Mouse (Mus musculus): ENCODE data around the gene Cdc42ep1. TPM values are rescaled to one million over a fixed set of nuclear protein-coding genes. Genes with fewer than 3 reads are reported as not detected.

Cdc42ep1 gene
- total and polyA plus RNA-seq, 3 experiments: 0.04 to 1.7 TPM; not detected in 1

DNA sequence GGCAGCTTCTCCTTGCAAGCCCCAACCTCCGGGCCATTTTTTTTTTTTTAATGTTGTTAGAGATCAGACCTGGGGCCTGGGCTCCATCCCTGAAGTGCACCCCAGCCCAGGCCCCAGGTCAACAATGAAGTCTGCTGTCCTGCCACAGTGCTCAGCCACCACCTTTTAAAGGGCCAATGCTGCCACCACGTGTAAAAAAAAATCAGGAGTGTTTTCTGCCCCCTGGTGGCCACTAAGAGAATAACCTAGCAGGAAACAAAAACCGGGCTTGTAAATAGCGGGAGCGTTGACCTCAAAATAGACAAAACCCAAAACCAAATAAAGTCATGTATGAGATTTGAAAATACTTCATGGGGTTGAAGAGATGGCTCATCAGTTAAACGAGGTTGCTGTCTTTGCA is 27.4 kb downstream of the Cdc42ep1 start (continued):
- TF ChIP-seq ZC3H11A (IDR thresholded peaks at IDR 0.05; ENCODE audit: low read depth, low read length): peak; percentile 32; the same call in 1 of the 2 replicates
- TF ChIP-seq UBTF (IDR thresholded peaks at IDR 0.05; ENCODE audit: borderline replicate concordance, insufficient read depth, low read depth, low read length): no peak
- TF ChIP-seq NRF1 (IDR thresholded peaks at IDR 0.05; ENCODE audit: insufficient read depth, low read depth, low read length, poor library complexity, severe bottlenecking): no peak
- peak; percentile 92 for TF ChIP-seq SIN3A (IDR thresholded peaks at IDR 0.05; ENCODE audit: low read length)
- TF ChIP-seq SMC3 (IDR thresholded peaks at IDR 0.05; ENCODE audit: low read depth, low read length): peak; percentile 80
- peak; percentile 99 for TF ChIP-seq MYC (IDR thresholded peaks at IDR 0.05; ENCODE audit: low read depth, low read length)
- TF ChIP-seq ZNF384 (IDR thresholded peaks at IDR 0.05; ENCODE audit: low read depth, low read length): peak; percentile 92
- TF ChIP-seq BHLHE40 (IDR thresholded peaks at IDR 0.05; ENCODE audit: borderline replicate concordance, low read depth, low read length): no peak
- 0 out of 2 replicates have a peak, but pooled peaks have one; percentile 33 for TF ChIP-seq ELF1 (IDR thresholded peaks at IDR 0.05; ENCODE audit: low read depth, low read length)
- TF ChIP-seq CHD1 (IDR thresholded peaks at IDR 0.05; ENCODE audit: low read depth, low read length): no peak
- no peak for TF ChIP-seq POLR2AphosphoS5 (IDR thresholded peaks at IDR 0.05; ENCODE audit: borderline replicate concordance, low read depth, low read length)
- no peak for TF ChIP-seq POLR2A (IDR thresholded peaks at IDR 0.05; ENCODE audit: control insufficient read depth in 1 of 2, insufficient read depth in 1 of 2, low read depth in 1 of 2, low read length in 2 of 2, poor library complexity in 1 of 2)
- TF ChIP-seq MAX (IDR thresholded peaks at IDR 0.05; ENCODE audit: low read length): peak; percentile 94
- TF ChIP-seq POLR2AphosphoS2 (IDR thresholded peaks at IDR 0.05; ENCODE audit: low read length): no peak

DNA sequence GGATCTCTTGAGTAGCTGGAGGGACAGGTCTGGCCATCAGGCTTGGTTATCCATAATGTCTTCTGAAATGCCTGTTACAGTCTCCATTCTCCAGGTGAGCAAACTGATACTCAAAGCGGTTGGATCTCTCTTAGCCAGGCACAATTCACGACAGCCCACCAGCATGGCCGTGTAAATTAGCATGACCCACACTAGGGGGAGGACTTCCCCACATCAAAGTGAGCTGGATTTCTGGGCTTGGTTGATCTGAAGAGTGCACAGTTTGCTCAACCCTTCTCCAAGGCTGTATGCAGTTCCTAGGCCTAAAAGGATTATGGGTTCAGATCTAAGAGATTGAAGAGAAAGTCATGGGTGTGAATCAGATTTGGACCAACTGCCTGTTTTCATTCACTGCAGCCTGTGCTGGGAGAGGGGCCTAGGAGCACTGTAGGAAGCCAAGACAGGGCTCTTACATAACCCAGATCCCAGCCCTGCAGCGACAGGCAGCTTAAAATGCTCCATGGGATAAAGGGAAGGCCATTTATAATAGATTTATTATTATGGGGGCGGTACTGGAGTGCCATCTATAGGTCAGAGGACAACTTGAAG is 29.7 kb downstream of the Cdc42ep1 start:
- Histone ChIP-seq H3K36me3 (ENCODE audit: control insufficient read depth in 1 of 2, insufficient read depth in 2 of 2, low read length in 2 of 2) (peaks cover 0 to 5% of the 10 kb centered on the region in 2 experiments; a peak in 1 of 4 replicates), H3K4me3 (ENCODE audit: control insufficient read depth in 1 of 2, insufficient read depth in 1 of 2, low read depth in 2 of 2, low read length in 2 of 2) (no peak overlapping the region), H3K4me1 (ENCODE audit: control insufficient read depth in 1 of 2, insufficient read depth in 2 of 2, low read length in 2 of 2) (peaks cover 0 to 2% of the 10 kb centered on the region in 2 experiments; a peak in 2 of 4 replicates), H3K9me3 (replicated peaks; ENCODE audit: insufficient read depth, low read length) (no peaks in the 10 kb centered on the region), H3K9ac (ENCODE audit: control insufficient read depth, low read depth, low read length, poor library complexity, severe bottlenecking) (no peak overlapping the region), H3K27me3 (ENCODE audit: control insufficient read depth in 1 of 2, insufficient read depth in 2 of 2, low read length in 2 of 2) (no peaks in the 10 kb centered on the region), H3K79me2 (ENCODE audit: control insufficient read depth, insufficient read depth, low read length, poor library complexity) (no peaks in the 10 kb centered on the region; the same call in 1 of the 2 replicates), H3K27ac (ENCODE audit: control insufficient read depth, low read depth, low read length) (no peak overlapping the region)
- DNase-seq (ENCODE audit: low read depth, low spot score): peak; percentile 43
- TF ChIP-seq RCOR1 (IDR thresholded peaks at IDR 0.05; ENCODE audit: low read depth, low read length) (no peak), SMC3 (IDR thresholded peaks at IDR 0.05; ENCODE audit: low read depth, low read length) (peak; percentile 34), UBTF (IDR thresholded peaks at IDR 0.05; ENCODE audit: borderline replicate concordance, insufficient read depth, low read depth, low read length) (no peak), MEF2A (IDR thresholded peaks at IDR 0.05; ENCODE audit: extremely low read depth, insufficient replicate concordance, low read depth, low read length, poor library complexity, severe bottlenecking) (no peak), CTCF (IDR thresholded peaks at IDR 0.05 in 2 of 3, conservative IDR thresholded peaks at IDR 0.05 in 1 of 3; ENCODE audit: control insufficient read depth in 1 of 3, insufficient read depth in 1 of 3, low read depth in 2 of 3, low read length in 3 of 3, poor library complexity in 1 of 3, severe bottlenecking in 1 of 3) (peak in 2 of 3 experiments; percentile 17 to 48; a peak in 3 of 6 replicates), MAX (IDR thresholded peaks at IDR 0.05; ENCODE audit: low read length) (no peak), ZC3H11A (IDR thresholded peaks at IDR 0.05; ENCODE audit: low read depth, low read length) (peak; percentile 24; the same call in 1 of the 2 replicates), RAD21 (IDR thresholded peaks at IDR 0.05; ENCODE audit: low read depth, low read length) (peak; percentile 23), EP300 (IDR thresholded peaks at IDR 0.05; ENCODE audit: low read depth in 1 of 2, low read length in 2 of 2) (no peak), POLR2A (IDR thresholded peaks at IDR 0.05; ENCODE audit: control insufficient read depth in 1 of 2, insufficient read depth in 1 of 2, low read depth in 1 of 2, low read length in 2 of 2, poor library complexity in 1 of 2) (no peak), MYB (IDR thresholded peaks at IDR 0.05; ENCODE audit: low read depth, low read length) (no peak), TAL1 (IDR thresholded peaks at IDR 0.05; ENCODE audit: low read length) (no peak), TCF12 (IDR thresholded peaks at IDR 0.05; ENCODE audit: low read depth, low read length) (no peak), BHLHE40 (IDR thresholded peaks at IDR 0.05; ENCODE audit: borderline replicate concordance, low read depth, low read length) (no peak), HCFC1 (IDR thresholded peaks at IDR 0.05; ENCODE audit: low read depth, low read length) (no peak)

Measured in MEL (cell line).